Mouse (Mus musculus) heart, postnatal 0 days (tissue): ENCODE measurements around the gene Tspear.

Experiments
- CTCF ChIP-seq: IDR thresholded peaks from 2 replicates; pipeline ENCODE4 v1.5.1; 2016; ENCODE audit warnings: antibody characterized with exemption, control low read depth, low read depth
- EP300 ChIP-seq: IDR thresholded peaks from 2 replicates; pipeline ENCODE4 v1.6.1; 2016; ENCODE audit warnings: antibody characterized with exemption, low read depth

GRCm38 (mm10) chr10:77867546-77867945 lies 181.2 kb downstream of the Tspear start:
- TF ChIP-seq CTCF (no peak), EP300 (no peak)
